Mouse (Mus musculus): Measurements from ENCODE around the gene Pou3f3.

The Pou3f3 gene

GRCm38 (mm10) chr1:42694290-42694664, 1.3 kb upstream of the Pou3f3 start:
- DNase-seq (ENCODE audit: low read depth in 1 of 2, low spot score in 2 of 2), result no peak

GRCm38 (mm10) chr1:42694665-42695577, 647 bp upstream of the Pou3f3 start:
- DNase-seq (ENCODE audit: low read depth in 1 of 2, low spot score in 2 of 2), result no peak

- DNase-seq (ENCODE audit: low read depth in 1 of 2, low spot score in 2 of 2), result no peak
Observed at GRCm38 (mm10) chr1:42696371-42697031, 933 bp downstream of the Pou3f3 start.

- DNase-seq (ENCODE audit: low read depth in 1 of 2, low spot score in 2 of 2), result no peak
Observed at GRCm38 (mm10) chr1:42697321-42697755, 1.8 kb downstream of the Pou3f3 start.

- DNase-seq (ENCODE audit: low read depth in 1 of 2, low spot score in 2 of 2), result no peak
Observed at GRCm38 (mm10) chr1:42697756-42698583, 2.4 kb downstream of the Pou3f3 start.

GRCm38 (mm10) chr1:42698584-42699333, 3.2 kb downstream of the Pou3f3 start:
- no peak for DNase-seq (ENCODE audit: low read depth in 1 of 2, low spot score in 2 of 2)

GRCm38 (mm10) chr1:42699471-42699871, 3.9 kb downstream of the Pou3f3 start:
- no peak for DNase-seq (ENCODE audit: low read depth in 1 of 2, low spot score in 2 of 2)

- DNase-seq (ENCODE audit: low read depth in 1 of 2, low spot score in 2 of 2), result no peak
Observed at GRCm38 (mm10) chr1:42700171-42700570, 4.6 kb downstream of the Pou3f3 start.

GRCm38 (mm10) chr1:42700815-42701214, 5.2 kb downstream of the Pou3f3 start:
- DNase-seq (ENCODE audit: low read depth in 1 of 2, low spot score in 2 of 2), result no peak

GRCm38 (mm10) chr1:42701833-42702611, 6.5 kb downstream of the Pou3f3 start:
- no peak for DNase-seq (ENCODE audit: low read depth in 1 of 2, low spot score in 2 of 2)

GRCm38 (mm10) chr1:42702984-42703383, 7.4 kb downstream of the Pou3f3 start:
- DNase-seq (ENCODE audit: low read depth in 1 of 2, low spot score in 2 of 2), result no peak

GRCm38 (mm10) chr1:42703424-42703823, 7.9 kb downstream of the Pou3f3 start:
- DNase-seq (ENCODE audit: low read depth in 1 of 2, low spot score in 2 of 2), result no peak

GRCm38 (mm10) chr1:42703851-42704613, 8.5 kb downstream of the Pou3f3 start:
- DNase-seq (ENCODE audit: low read depth in 1 of 2, low spot score in 2 of 2), result no peak

- DNase-seq (ENCODE audit: low read depth in 1 of 2, low spot score in 2 of 2), result no peak
Observed at GRCm38 (mm10) chr1:42704981-42705810, 9.6 kb downstream of the Pou3f3 start.

GRCm38 (mm10) chr1:42705811-42706160, 10.2 kb downstream of the Pou3f3 start:
- DNase-seq (ENCODE audit: low read depth in 1 of 2, low spot score in 2 of 2), result no peak

GRCm38 (mm10) chr1:42707196-42707595, 11.6 kb downstream of the Pou3f3 start:
- no peak for DNase-seq (ENCODE audit: low read depth in 1 of 2, low spot score in 2 of 2)

GRCm38 (mm10) chr1:42707611-42708130, 12.1 kb downstream of the Pou3f3 start:
- DNase-seq (ENCODE audit: low read depth in 1 of 2, low spot score in 2 of 2), result no peak

- no peak for DNase-seq (ENCODE audit: low read depth in 1 of 2, low spot score in 2 of 2)
Observed at GRCm38 (mm10) chr1:42709024-42709423, 13.5 kb downstream of the Pou3f3 start.
